Mouse (Mus musculus) spleen, adult 2 months (tissue): ENCODE measurements at regions not wholly inside any gene's neighbourhood (a gene's known extent, or its start where the extent isn't known, plus 50 kb on each side); places are given as distances from the start of the nearest gene placed in this dataset.

Source experiments
- CTCF ChIP-seq: fragments of 200-500 bp; IDR thresholded peaks from 2 replicates; pipeline ENCODE4 v1.5.1; 2011; ENCODE audit warnings: mild to moderate bottlenecking, inconsistent platforms; ENCODE audit not compliant: insufficient read depth, insufficient read length, insufficient replicate concordance; ENCODE audit errors: extremely low read depth
- POLR2A ChIP-seq: fragments of 200-500 bp; IDR thresholded peaks from 2 replicates; pipeline ENCODE4 v1.6.1; 2011; ENCODE audit warnings: low read depth, low read length, inconsistent platforms

- TF ChIP-seq CTCF (no peak), POLR2A (no peak)
These were observed 226.5 kb downstream of the Maf start for GRCm38 (mm10) chr8:115481136-115481535.
